Mouse (Mus musculus) neural tube, embryonic 14.5 days (tissue): ENCODE data around the gene Lsmem1. TPM values are rescaled to one million over a fixed set of nuclear protein-coding genes. Genes with fewer than 3 reads are reported as not detected.

ENCODE experiments used
- ATAC-seq: fragments of 200-750 bp; cut with Nextera tagmentation; 2 replicates; pipeline ENCODE4 v1.8.0; 2017; ENCODE audit warnings: low read depth, mild to moderate bottlenecking, moderate TSS enrichment, moderate library complexity
- H3K27ac ChIP-seq: fragments of 300-500 bp; sonication (generic); 2 replicates; pipeline ENCODE4 v1.5.1; 2014; ENCODE audit warnings: low read depth, mild to moderate bottlenecking, control low read depth, low read length, moderate library complexity, mixed read lengths
- H3K27me3 ChIP-seq: fragments of 300-500 bp; sonication (generic); 2 replicates; pipeline ENCODE4 v1.6.1; 2014; ENCODE audit warnings: low read length; ENCODE audit not compliant: control insufficient read depth, insufficient read depth
- H3K36me3 ChIP-seq: fragments of 300-500 bp; sonication (generic); 2 replicates; pipeline ENCODE4 v1.6.1; 2014; ENCODE audit warnings: low read length, mixed read lengths; ENCODE audit not compliant: control insufficient read depth, insufficient read depth
- H3K4me1 ChIP-seq: fragments of 300-500 bp; sonication (generic); 2 replicates; pipeline ENCODE4 v1.6.1; 2014; ENCODE audit warnings: low read length; ENCODE audit not compliant: control insufficient read depth, insufficient read depth
- H3K4me2 ChIP-seq: fragments of 300-500 bp; sonication (generic); 2 replicates; pipeline ENCODE4 v1.6.1; 2014; ENCODE audit warnings: mild to moderate bottlenecking, low read depth, low read length, control low read depth
- H3K4me3 ChIP-seq: fragments of 300-500 bp; sonication (generic); 2 replicates; pipeline ENCODE4 v1.5.1; 2014; ENCODE audit warnings: low read depth, low read length, control low read depth, mixed read lengths
- H3K9ac ChIP-seq: fragments of 300-500 bp; sonication (generic); replicated peaks from 2 replicates; pipeline ENCODE4 v1.6.1; 2014; ENCODE audit warnings: low read depth, mild to moderate bottlenecking, control low read depth, low read length, mixed read lengths
- H3K9me3 ChIP-seq: fragments of 300-500 bp; sonication (generic); 2 replicates; pipeline ENCODE4 v1.6.1; 2016; ENCODE audit warnings: low read length; ENCODE audit not compliant: control insufficient read depth
- WGBS: fragments of 180-500 bp; shearing (Covaris S2); extraction: QIAGEN DNeasy Blood & Tissue Kit; methylation state at CpG from one replicate; pipeline ENCODE4 v1.1.7; 2014; 5-methylcytosine and 5-hydroxymethylcytosine counted together
- polyA plus RNA-seq: library from polyadenylated mRNA; unstranded; fragments of >200 nt; fragmentation: Nextera tagmentation; extraction: Ambion mirVana; gene quantifications from 2 replicates; pipeline ENCODE4 v1.2.1, GENCODE M21; 2014

Gene Lsmem1
- polyA plus RNA-seq = 0.30 and 0.32 TPM in 2 replicates

DNA sequence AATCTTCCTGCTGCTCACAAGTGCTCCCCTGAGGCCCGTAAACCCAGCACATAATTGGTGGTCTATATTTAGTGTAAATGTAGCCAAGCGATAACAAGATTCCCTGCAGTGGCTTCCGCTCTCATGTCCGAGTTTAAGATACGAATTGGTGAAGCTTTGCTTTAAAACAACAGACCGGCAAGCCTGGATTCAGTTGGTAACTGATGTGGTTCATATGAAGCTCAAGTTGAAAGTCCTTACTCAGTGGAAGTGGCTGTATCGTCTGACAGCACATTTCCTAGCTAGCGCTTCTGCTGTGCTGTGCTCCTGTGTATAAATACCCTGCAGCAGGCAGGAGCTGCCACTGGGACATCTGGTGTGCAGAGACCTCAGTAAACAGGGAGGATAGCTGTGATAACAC lies at the start of gene Lsmem1:
Gene Lsmem1, minus strand, starts transcription at position 189 of the 400 bp plus-strand sequence.
- no peak within 1 kb of the TSS for H3K27ac ChIP-seq
- peak; percentile 61; the same call in 1 of the 2 replicates for ATAC-seq
- no peak within 1 kb of the TSS for H3K9ac ChIP-seq
- WGBS = 60% methylated on average over 8 of the region's 8 CpGs
- H3K36me3 ChIP-seq = peaks cover 3% of the 10 kb centered on the region; the same call in 1 of the 2 replicates
- no peaks in the 10 kb centered on the region for H3K4me1 ChIP-seq
- H3K4me3 ChIP-seq = no peak within 1 kb of the TSS
- no peak within 1 kb of the TSS for H3K4me2 ChIP-seq
- no peaks in the 10 kb centered on the region for H3K27me3 ChIP-seq
- no peaks in the 10 kb centered on the region for H3K9me3 ChIP-seq

DNA sequence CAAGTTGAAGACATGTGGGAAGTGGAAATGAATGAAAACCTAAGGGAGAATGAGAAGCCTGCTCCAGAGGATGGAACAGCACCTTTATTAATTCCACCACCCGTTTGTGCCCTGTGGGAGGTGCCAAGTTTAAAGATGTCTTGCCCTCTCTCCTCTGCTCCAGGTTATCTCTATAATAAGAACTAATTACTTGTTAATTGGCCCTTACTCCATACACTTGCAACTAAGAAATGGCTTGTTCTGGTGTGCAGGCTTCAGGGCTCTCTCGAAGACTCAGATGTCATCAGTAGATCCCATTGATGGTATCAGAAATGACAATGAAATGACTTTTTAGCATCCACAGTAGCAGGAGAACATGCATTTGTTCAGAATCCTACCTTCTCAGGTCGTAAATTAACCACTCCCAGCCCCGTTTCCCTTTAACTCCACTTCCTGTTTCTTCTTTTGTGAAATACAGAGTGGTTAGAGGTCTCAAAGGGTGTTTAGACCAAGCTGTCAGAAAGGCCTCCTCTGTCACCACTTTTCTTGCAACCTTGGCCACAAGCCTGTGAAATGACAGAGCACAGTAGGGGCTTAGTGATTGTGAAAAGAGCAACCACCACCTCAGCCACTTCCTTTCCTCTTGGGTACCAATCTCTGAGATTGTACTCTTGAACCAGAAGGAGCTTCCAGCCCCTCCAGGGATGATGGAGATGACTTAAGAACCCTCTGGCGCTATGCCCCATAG lies 49.3 kb upstream of the Lsmem1 start, which contains the start of gene Ifrd1:
Gene Ifrd1, minus strand, starts transcription at position 51 of the 727 bp plus-strand sequence.
- Histone ChIP-seq H3K27me3 (no peaks in the 10 kb centered on the region), H3K4me3 (no peak within 1 kb of the TSS), H3K9me3 (no peaks in the 10 kb centered on the region), H3K27ac (no peak within 1 kb of the TSS), H3K4me1 (no peaks in the 10 kb centered on the region), H3K9ac (no peak within 1 kb of the TSS), H3K36me3 (no peaks in the 10 kb centered on the region), H3K4me2 (no peak within 1 kb of the TSS)
- no peak for ATAC-seq
- 71% methylated on average over 5 of the region's 5 CpGs for WGBS

DNA sequence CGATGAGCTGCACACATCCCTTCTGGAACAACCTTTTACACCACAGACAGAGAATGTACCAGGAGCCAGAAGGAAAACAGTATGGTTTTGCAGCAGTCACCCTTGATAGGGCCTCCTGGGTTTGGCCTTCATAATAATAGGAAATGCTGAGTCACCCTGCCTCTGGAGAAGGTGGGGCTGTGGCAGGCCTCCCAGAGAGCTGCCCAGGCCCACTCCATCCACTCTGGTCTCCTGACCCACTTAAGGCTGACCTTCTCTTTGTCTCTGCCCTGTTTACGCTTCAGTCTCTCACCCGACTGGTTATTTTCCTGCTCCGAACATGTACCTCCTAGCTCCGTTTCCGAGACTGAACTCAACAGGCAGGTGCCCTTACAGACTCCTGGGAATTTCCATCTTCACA lies 48.7 kb upstream of the Lsmem1 start:
- Histone ChIP-seq H3K4me1 (no peaks in the 10 kb centered on the region), H3K9ac (no peak overlapping the region), H3K9me3 (no peaks in the 10 kb centered on the region), H3K36me3 (no peaks in the 10 kb centered on the region), H3K27me3 (no peaks in the 10 kb centered on the region), H3K4me2 (no peak overlapping the region), H3K4me3 (no peak overlapping the region), H3K27ac (no peak overlapping the region)
- no peak for ATAC-seq
- 86% methylated on average over 6 of the region's 6 CpGs for WGBS

DNA sequence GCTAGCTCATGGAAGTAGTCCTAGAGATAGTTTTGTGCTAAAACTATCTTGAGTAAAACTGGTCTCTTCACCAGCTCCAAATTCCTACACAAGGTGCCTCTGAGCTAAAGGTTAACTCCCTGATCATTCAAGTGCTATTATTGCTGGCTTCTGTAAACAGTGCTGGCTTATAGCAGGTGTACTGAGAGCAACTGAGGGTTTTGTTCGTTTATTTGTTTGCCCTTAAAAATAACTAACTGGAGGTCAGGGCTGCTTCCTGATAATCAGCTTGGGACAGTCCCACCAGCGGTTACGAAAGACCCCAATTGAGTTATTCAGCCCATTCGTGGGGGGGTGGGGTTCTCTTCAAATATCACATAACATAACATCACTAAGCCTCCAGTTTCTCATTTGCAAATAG lies 48.1 kb upstream of the Lsmem1 start:
- Histone ChIP-seq H3K4me3 (no peak overlapping the region), H3K9me3 (no peaks in the 10 kb centered on the region), H3K9ac (no peak overlapping the region), H3K4me1 (no peaks in the 10 kb centered on the region), H3K36me3 (no peaks in the 10 kb centered on the region), H3K27me3 (no peaks in the 10 kb centered on the region), H3K4me2 (no peak overlapping the region), H3K27ac (no peak overlapping the region)
- no peak for ATAC-seq
- 77% methylated on average over 4 of the region's 4 CpGs for WGBS

DNA sequence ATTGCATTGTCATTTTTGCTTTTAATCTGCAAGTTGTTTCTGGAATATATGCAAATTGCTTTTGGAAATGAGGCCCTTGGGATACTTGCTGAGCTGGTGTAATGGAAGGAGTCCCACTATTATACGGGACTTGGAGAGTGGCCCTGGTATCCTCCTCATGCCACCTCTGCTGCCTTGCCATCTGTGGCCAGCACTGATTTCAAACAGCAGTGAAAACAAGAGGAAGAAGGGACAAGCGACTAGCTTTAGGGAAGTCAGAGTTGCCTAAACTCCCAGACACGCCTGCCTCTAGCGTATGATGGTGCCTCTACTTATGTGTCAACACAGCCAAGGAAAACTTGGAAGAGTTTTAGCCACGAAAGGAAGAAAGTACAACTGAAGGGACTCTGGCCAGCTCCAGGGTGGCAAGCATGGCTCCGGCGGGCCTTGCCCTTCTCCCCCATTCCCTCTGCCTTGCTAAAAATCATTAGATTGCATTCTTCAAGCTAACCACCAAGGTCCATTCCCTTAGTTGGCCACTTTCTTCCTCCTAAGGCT lies 46.2 kb upstream of the Lsmem1 start:
- H3K9me3 ChIP-seq = no peaks in the 10 kb centered on the region
- no peaks in the 10 kb centered on the region for H3K4me1 ChIP-seq
- H3K4me2 ChIP-seq = no peak overlapping the region
- no peaks in the 10 kb centered on the region for H3K36me3 ChIP-seq
- ATAC-seq = no peak
- H3K27ac ChIP-seq = no peak overlapping the region
- WGBS = 82% methylated on average over 7 of the region's 7 CpGs
- H3K4me3 ChIP-seq = no peak overlapping the region
- H3K9ac ChIP-seq = no peak overlapping the region
- no peaks in the 10 kb centered on the region for H3K27me3 ChIP-seq

DNA sequence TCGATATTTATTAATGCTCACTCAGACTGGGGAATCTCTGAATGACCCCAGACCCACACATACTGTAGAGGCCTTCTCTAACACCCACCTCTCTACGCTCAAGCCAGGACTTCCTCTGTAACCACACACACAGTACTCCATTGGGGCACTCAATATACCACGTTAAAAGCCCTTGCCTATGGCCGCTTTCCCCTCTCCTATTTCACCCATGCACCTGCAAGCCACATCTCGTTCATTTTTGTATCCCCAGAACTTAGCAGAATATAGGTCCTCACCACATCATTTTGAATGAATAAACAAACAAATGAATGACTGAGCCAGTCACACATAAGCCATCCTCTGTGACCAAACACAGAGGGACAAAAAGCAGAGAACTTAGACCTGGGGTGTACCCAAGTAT lies 45.6 kb upstream of the Lsmem1 start:
- WGBS = 84% methylated on average over 5 of the region's 5 CpGs
- Histone ChIP-seq H3K27ac (no peak overlapping the region), H3K36me3 (no peaks in the 10 kb centered on the region), H3K9ac (no peak overlapping the region), H3K27me3 (no peaks in the 10 kb centered on the region), H3K4me2 (no peak overlapping the region), H3K4me3 (no peak overlapping the region), H3K9me3 (no peaks in the 10 kb centered on the region), H3K4me1 (no peaks in the 10 kb centered on the region)
- no peak for ATAC-seq

DNA sequence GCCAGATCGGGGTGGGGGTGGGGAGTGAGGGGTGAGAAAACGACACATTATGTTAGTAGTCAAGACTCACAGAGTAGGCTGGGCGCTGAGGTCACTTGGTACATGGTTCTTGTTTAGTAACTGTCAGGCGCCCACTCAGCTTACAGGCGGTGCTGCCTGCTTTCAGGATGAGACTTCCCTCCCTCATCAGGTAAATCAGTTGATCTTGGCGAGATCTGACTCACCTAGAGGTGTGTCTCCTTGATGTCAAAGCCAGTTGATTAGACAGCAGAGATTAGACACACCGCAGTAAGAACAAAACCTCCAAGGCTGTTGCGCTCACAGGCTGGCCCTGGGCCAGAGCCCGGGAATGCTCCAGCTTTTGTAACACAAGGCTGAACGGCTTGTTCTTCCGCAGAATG lies 44.5 kb upstream of the Lsmem1 start:
- Histone ChIP-seq H3K27ac (no peak overlapping the region), H3K4me3 (no peak overlapping the region), H3K9ac (no peak overlapping the region), H3K36me3 (no peaks in the 10 kb centered on the region), H3K27me3 (no peaks in the 10 kb centered on the region), H3K4me1 (no peaks in the 10 kb centered on the region), H3K4me2 (no peak overlapping the region), H3K9me3 (no peaks in the 10 kb centered on the region)
- ATAC-seq = peak; percentile 48; the same call in 1 of the 2 replicates
- 50% methylated on average over 11 of the region's 11 CpGs for WGBS

DNA sequence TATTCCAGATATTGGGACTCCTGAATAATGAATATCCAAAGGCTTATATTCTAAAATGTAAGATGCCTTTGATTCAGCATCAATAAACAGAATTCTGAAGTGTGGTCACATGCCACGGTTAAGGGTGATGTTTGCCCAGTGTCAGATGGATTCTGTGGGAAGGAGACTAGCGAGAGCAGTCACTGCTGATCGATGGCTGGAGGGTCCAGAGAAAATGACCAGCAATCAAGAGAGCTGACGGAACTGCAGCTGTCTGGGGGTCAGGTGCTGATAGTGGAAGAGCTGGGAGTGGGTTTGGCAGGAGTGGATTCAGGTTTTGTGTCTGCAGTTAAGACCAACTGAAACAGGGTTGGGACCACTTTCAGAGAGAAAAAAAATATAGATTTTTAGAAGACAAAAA lies 44.0 kb upstream of the Lsmem1 start:
- no peaks in the 10 kb centered on the region for H3K27me3 ChIP-seq
- H3K27ac ChIP-seq = no peak overlapping the region
- no peaks in the 10 kb centered on the region for H3K4me1 ChIP-seq
- H3K9ac ChIP-seq = no peak overlapping the region
- 75% methylated on average over 4 of the region's 4 CpGs for WGBS
- no peaks in the 10 kb centered on the region for H3K9me3 ChIP-seq
- no peaks in the 10 kb centered on the region for H3K36me3 ChIP-seq
- no peak overlapping the region for H3K4me2 ChIP-seq
- ATAC-seq = no peak
- no peak overlapping the region for H3K4me3 ChIP-seq

DNA sequence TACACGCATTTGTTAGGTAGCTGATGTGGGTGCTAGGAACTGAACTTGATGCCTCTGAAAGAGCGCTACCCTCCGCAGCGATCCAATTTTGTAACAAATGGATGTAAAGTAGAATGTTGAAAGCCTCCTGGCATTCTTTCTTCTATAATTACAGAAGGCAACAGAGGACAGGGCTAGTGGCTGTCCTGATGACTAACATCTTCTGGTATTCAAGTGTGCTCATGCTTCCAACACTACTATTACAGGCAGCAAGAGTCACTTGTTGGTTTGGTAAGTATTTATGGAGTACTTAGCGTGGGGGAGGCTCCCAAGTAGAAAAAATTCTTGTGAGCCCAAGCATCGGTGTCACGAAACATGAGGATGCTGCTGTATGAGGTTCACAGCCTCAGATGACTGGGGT lies 39.9 kb upstream of the Lsmem1 start:
- ATAC-seq = no peak
- Histone ChIP-seq H3K27me3 (no peaks in the 10 kb centered on the region), H3K27ac (no peak overlapping the region), H3K9ac (no peak overlapping the region), H3K4me3 (no peak overlapping the region), H3K9me3 (no peaks in the 10 kb centered on the region), H3K36me3 (no peaks in the 10 kb centered on the region), H3K4me1 (no peaks in the 10 kb centered on the region), H3K4me2 (no peak overlapping the region)
- WGBS = 97% methylated on average over 7 of the region's 7 CpGs
